In genomic region chr11:79729231-79730047, GRCm38 (mm10) we compare ENCODE assay signal across 8 mouse cellular contexts.
DNase-seq lines count a peak whose midpoint lies in the region; ATAC-seq and TF ChIP-seq lines count a peak whose summit lies in the region.

No protein-coding gene starts in this region.

- ATAC-seq in neural tube, embryonic 13.5 days (ENCODE audit: low read depth), result peak; percentile 88
- ATAC-seq in erythroid progenitor cell, adult 5-6 weeks (replicated peaks; ENCODE audit: low FRiP score, poor library complexity, severe bottlenecking), result 0 out of 2 replicates have a peak, but pooled peaks have one; percentile 14
- peak; percentile 71 for ATAC-seq in heart, postnatal 0 days (ENCODE audit: insufficient read depth, low read depth)
- peak; percentile 67; the same call in 1 of the 2 replicates for ATAC-seq in midbrain, embryonic 14.5 days (ENCODE audit: low FRiP score, low TSS enrichment)

- H3K4me2 ChIP-seq in neural tube, embryonic 13.5 days, result no peak overlapping the region
- no peak overlapping the region for H3K4me2 ChIP-seq in heart, postnatal 0 days (ENCODE audit: low read depth, low read length)
- no peak overlapping the region for H3K4me2 ChIP-seq in midbrain, embryonic 14.5 days (ENCODE audit: low read length)

- TF ChIP-seq CTCF in heart, postnatal 0 days (IDR thresholded peaks at IDR 0.05; ENCODE audit: low read depth), result no peak

- no peak overlapping the region for H3K9ac ChIP-seq in neural tube, embryonic 13.5 days
- no peak overlapping the region for H3K9ac ChIP-seq in heart, postnatal 0 days (replicated peaks; ENCODE audit: low read depth, low read length)
- no peak overlapping the region for H3K9ac ChIP-seq in midbrain, embryonic 14.5 days (replicated peaks; ENCODE audit: low read length)

- no peak for DNase-seq in neural tube, embryonic 10.5 days (ENCODE audit: extremely low spot score, low spot score)
- peak; percentile 51 for DNase-seq in heart, postnatal 0 days (ENCODE audit: low spot score)
- peak; percentile 63 to 69 for DNase-seq in layer of hippocampus, adult 8-10 months (ENCODE audit: low spot score in 2 of 2)
- DNase-seq in midbrain, embryonic 14.5 days, result peak; percentile 68
- DNase-seq in embryo, embryonic 10.5 days (ENCODE audit: low spot score), result no peak
- no peak for DNase-seq in embryo, embryonic 11 days

- H3K36me3 ChIP-seq in neural tube, embryonic 13.5 days, result no peaks in the 10 kb centered on the region
- H3K36me3 ChIP-seq in heart, postnatal 0 days (replicated peaks; ENCODE audit: control insufficient read depth, insufficient read depth, low read length), result no peaks in the 10 kb centered on the region; the same call in 1 of the 2 replicates
- H3K36me3 ChIP-seq in midbrain, embryonic 14.5 days (ENCODE audit: control insufficient read depth, insufficient read depth, low read length), result no peaks in the 10 kb centered on the region

- TF ChIP-seq EP300 in heart, postnatal 0 days (IDR thresholded peaks at IDR 0.05; ENCODE audit: low read depth), result no peak

- H3K4me3 ChIP-seq in neural tube, embryonic 13.5 days, result no peak overlapping the region
- no peak overlapping the region for H3K4me3 ChIP-seq in heart, postnatal 0 days (ENCODE audit: low read depth, low read length)
- H3K4me3 ChIP-seq in midbrain, embryonic 14.5 days (replicated peaks; ENCODE audit: low read depth, low read length), result no peak overlapping the region

- H3K9me3 ChIP-seq in neural tube, embryonic 13.5 days, result no peaks in the 10 kb centered on the region
- H3K9me3 ChIP-seq in heart, postnatal 0 days (replicated peaks; ENCODE audit: control insufficient read depth, low read length), result no peaks in the 10 kb centered on the region
- no peaks in the 10 kb centered on the region for H3K9me3 ChIP-seq in midbrain, embryonic 14.5 days (ENCODE audit: control insufficient read depth, low read length)

- WGBS in neural tube, embryonic 13.5 days, result 65% methylated on average over 13 of the region's 13 CpGs
- WGBS in heart, postnatal 0 days, result 27% methylated on average over 13 of the region's 13 CpGs
- 68% methylated on average over 13 of the region's 13 CpGs for WGBS in midbrain, embryonic 14.5 days

- H3K27ac ChIP-seq in neural tube, embryonic 13.5 days (replicated peaks), result peak overlapping the region; percentile 59
- H3K27ac ChIP-seq in heart, postnatal 0 days (ENCODE audit: low read depth), result peak overlapping the region; percentile 67
- H3K27ac ChIP-seq in midbrain, embryonic 14.5 days (replicated peaks; ENCODE audit: low read depth, low read length), result peak overlapping the region; percentile 20; the same call in 1 of the 2 replicates

- peaks cover 11% of the 10 kb centered on the region for H3K4me1 ChIP-seq in neural tube, embryonic 13.5 days (replicated peaks)
- H3K4me1 ChIP-seq in heart, postnatal 0 days (ENCODE audit: control insufficient read depth, insufficient read depth), result peaks cover 13% of the 10 kb centered on the region
- H3K4me1 ChIP-seq in midbrain, embryonic 14.5 days (ENCODE audit: control insufficient read depth, insufficient read depth, low read length), result no peaks in the 10 kb centered on the region

- no peaks in the 10 kb centered on the region for H3K27me3 ChIP-seq in neural tube, embryonic 13.5 days
- H3K27me3 ChIP-seq in heart, postnatal 0 days (ENCODE audit: control insufficient read depth, insufficient read depth, low read length), result no peaks in the 10 kb centered on the region
- no peaks in the 10 kb centered on the region for H3K27me3 ChIP-seq in midbrain, embryonic 14.5 days (ENCODE audit: control insufficient read depth, insufficient read depth, low read length)

Comparison
In these comparisons a context has a peak if more than half of its experiments do, and no peak if none do; other contexts are left out.
1. ATAC-seq: peak in every context shown above with its lines; median percentile 88 in neural tube, embryonic 13.5 days; 71 in heart, postnatal 0 days; 67 in midbrain, embryonic 14.5 days; 14 in erythroid progenitor cell, adult 5-6 weeks.
2. DNase-seq: peak in heart, postnatal 0 days (single experiment), layer of hippocampus, adult 8-10 months (2 of 2) and midbrain, embryonic 14.5 days (single experiment); none in neural tube, embryonic 10.5 days (single experiment), embryo, embryonic 10.5 days (single experiment) and embryo, embryonic 11 days (single experiment).
3. Peak in every context shown above with its lines, with median percentiles within 50 percentile points of each other: H3K27ac ChIP-seq.